Mouse (Mus musculus) CH12.LX (cell line): ENCODE measurements around the gene Olfr432. TPM values are rescaled to one million over a fixed set of nuclear protein-coding genes. Genes with fewer than 3 reads are reported as not detected.

Experiments used
- DNase-seq: peaks from one replicate; pipeline ENCODE4 v3.0.0-alpha.2; 2013; ENCODE audit errors: extremely low read depth
- H3K27ac ChIP-seq: 2 replicates; pipeline ENCODE4 v1.5.1; 2012; ENCODE audit warnings: low read depth, mild to moderate bottlenecking, control low read depth, moderate library complexity; ENCODE audit not compliant: insufficient read depth
- H3K27me3 ChIP-seq: replicated peaks from 2 replicates; pipeline ENCODE3; 2012; ENCODE audit warnings: inconsistent platforms
- H3K36me3 ChIP-seq, 2 experiments: replicated peaks in 1 of 2; 2 replicates each; pipeline versions ENCODE3 to v1.6.1; 2012; ENCODE audit warnings: inconsistent platforms in 1 of 2, low read length in 1 of 2, mild to moderate bottlenecking in 1 of 2, mixed read lengths in 1 of 2, moderate library complexity in 1 of 2; ENCODE audit not compliant: control insufficient read depth in 1 of 2, insufficient read depth in 1 of 2
- H3K4me1 ChIP-seq, 2 experiments: 2 replicates each; pipeline ENCODE4 v1.6.1; 2012; ENCODE audit warnings: inconsistent platforms in 1 of 2, moderate library complexity in 1 of 2; ENCODE audit not compliant: insufficient read depth in 2 of 2, control insufficient read depth in 1 of 2
- H3K4me2 ChIP-seq: 2 replicates; pipeline ENCODE4 v1.6.1; 2012; ENCODE audit warnings: low read depth, mild to moderate bottlenecking, control low read depth; ENCODE audit not compliant: poor library complexity, insufficient read depth, severe bottlenecking
- H3K4me3 ChIP-seq, 3 experiments: fragments of 150-350 bp in 1 of 3; sonication (generic) in 1 of 3; replicated peaks in 1 of 3; 2 replicates each; pipeline versions ENCODE3 to v1.5.1; 2011 to 2012; ENCODE audit warnings: low read depth in 2 of 3, low read length in 2 of 3, mild to moderate bottlenecking in 2 of 3, moderate library complexity in 2 of 3, control low read depth in 1 of 3, improper control_type of control experiment in 1 of 3, inconsistent platforms in 1 of 3, mixed read lengths in 1 of 3; ENCODE audit not compliant: poor library complexity in 1 of 3
- H3K79me2 ChIP-seq: replicated peaks from 2 replicates; pipeline ENCODE4 v1.6.1; 2012; ENCODE audit warnings: mild to moderate bottlenecking, moderate library complexity; ENCODE audit not compliant: control insufficient read depth, poor library complexity, insufficient read depth, severe bottlenecking; ENCODE audit errors: extremely low read depth
- H3K9ac ChIP-seq: 2 replicates; pipeline ENCODE4 v1.6.1; 2012; ENCODE audit warnings: low read depth, mild to moderate bottlenecking, control low read depth, moderate library complexity; ENCODE audit not compliant: insufficient read depth
- H3K9me3 ChIP-seq: replicated peaks from 2 replicates; pipeline ENCODE3; 2012; ENCODE audit warnings: low read length, inconsistent platforms, mixed read lengths
- BHLHE40 ChIP-seq: IDR thresholded peaks from 2 replicates; pipeline ENCODE4 v1.6.1; 2011; ENCODE audit warnings: mild to moderate bottlenecking, low read depth, low read length, improper control_type of control experiment
- CHD1 ChIP-seq: IDR thresholded peaks from 2 replicates; pipeline ENCODE4 v1.6.1; 2012; ENCODE audit warnings: low read depth, low read length, improper control_type of control experiment, inconsistent platforms
- CHD2 ChIP-seq: IDR thresholded peaks from 2 replicates; pipeline ENCODE4 v1.6.1; 2011; ENCODE audit warnings: low read length, improper control_type of control experiment
- ELF1 ChIP-seq: IDR thresholded peaks from 2 replicates; pipeline ENCODE4 v1.6.1; 2014; ENCODE audit warnings: low read depth, mild to moderate bottlenecking, inconsistent platforms, low read length, improper control_type of control experiment
- EP300 ChIP-seq: IDR thresholded peaks from 2 replicates; pipeline ENCODE4 v1.6.1; 2011; ENCODE audit warnings: low read length, improper control_type of control experiment
- ETS1 ChIP-seq: conservative IDR thresholded peaks from 2 replicates; pipeline ENCODE4 v1.6.1; 2012; ENCODE audit warnings: low read depth, mild to moderate bottlenecking, inconsistent platforms, low read length, improper control_type of control experiment, moderate library complexity
- GABPA ChIP-seq: IDR thresholded peaks from 2 replicates; pipeline ENCODE4 v1.6.1; 2012; ENCODE audit warnings: low read depth, low read length, improper control_type of control experiment, inconsistent platforms; ENCODE audit not compliant: insufficient replicate concordance
- HCFC1 ChIP-seq: IDR thresholded peaks from 2 replicates; pipeline ENCODE4 v1.6.1; 2012; ENCODE audit warnings: low read depth, mild to moderate bottlenecking, inconsistent platforms, low read length, improper control_type of control experiment
- IRF4 ChIP-seq: IDR thresholded peaks from 2 replicates; pipeline ENCODE4 v1.6.1; 2014; ENCODE audit warnings: low read depth, mild to moderate bottlenecking, inconsistent platforms, low read length, improper control_type of control experiment
- JUN ChIP-seq: IDR thresholded peaks from 2 replicates; pipeline ENCODE4 v1.6.1; 2011; ENCODE audit warnings: low read depth, mild to moderate bottlenecking, low read length, improper control_type of control experiment, moderate library complexity; ENCODE audit not compliant: insufficient read depth
- JUND ChIP-seq: conservative IDR thresholded peaks from 2 replicates; pipeline ENCODE4 v1.6.1; 2011; ENCODE audit warnings: low read depth, low read length, improper control_type of control experiment
- MAZ ChIP-seq: IDR thresholded peaks from 2 replicates; pipeline ENCODE4 v1.6.1; 2012; ENCODE audit warnings: low read depth, mild to moderate bottlenecking, inconsistent platforms, low read length, improper control_type of control experiment, moderate library complexity
- MEF2A ChIP-seq: IDR thresholded peaks from 2 replicates; pipeline ENCODE4 v1.6.1; 2014; ENCODE audit warnings: low read depth, mild to moderate bottlenecking, inconsistent platforms, low read length, improper control_type of control experiment, borderline replicate concordance
- MXI1 ChIP-seq: IDR thresholded peaks from 2 replicates; pipeline ENCODE4 v1.6.1; 2011; ENCODE audit warnings: mild to moderate bottlenecking, low read depth, low read length, improper control_type of control experiment
- MYC ChIP-seq: IDR thresholded peaks from 2 replicates; pipeline ENCODE4 v1.6.1; 2011; ENCODE audit warnings: low read depth, mild to moderate bottlenecking, improper control_type of control experiment, low read length
- NRF1 ChIP-seq: IDR thresholded peaks from 2 replicates; pipeline ENCODE4 v1.6.1; 2014; ENCODE audit warnings: low read depth, mild to moderate bottlenecking, inconsistent platforms, low read length, improper control_type of control experiment, moderate library complexity
- RAD21 ChIP-seq: IDR thresholded peaks from 2 replicates; pipeline ENCODE4 v1.6.1; 2011; ENCODE audit warnings: low read depth, mild to moderate bottlenecking, low read length, improper control_type of control experiment, moderate library complexity
- RCOR1 ChIP-seq: conservative IDR thresholded peaks from 2 replicates; pipeline ENCODE4 v1.6.1; 2012; ENCODE audit warnings: low read depth, mild to moderate bottlenecking, inconsistent platforms, low read length, improper control_type of control experiment
- SIN3A ChIP-seq: IDR thresholded peaks from 2 replicates; pipeline ENCODE4 v1.6.1; 2012; ENCODE audit warnings: low read length, improper control_type of control experiment, inconsistent platforms
- SMC3 ChIP-seq: IDR thresholded peaks from 2 replicates; pipeline ENCODE4 v1.6.1; 2011; ENCODE audit warnings: low read depth, low read length, improper control_type of control experiment
- TBP ChIP-seq: conservative IDR thresholded peaks from 2 replicates; pipeline ENCODE4 v1.6.1; 2011; ENCODE audit warnings: low read depth, low read length, improper control_type of control experiment
- TCF12 ChIP-seq: IDR thresholded peaks from 2 replicates; pipeline ENCODE4 v1.6.1; 2014; ENCODE audit warnings: low read depth, mild to moderate bottlenecking, inconsistent platforms, low read length, improper control_type of control experiment
- UBTF ChIP-seq: IDR thresholded peaks from 2 replicates; pipeline ENCODE4 v1.6.1; 2012; ENCODE audit warnings: low read depth, mild to moderate bottlenecking, inconsistent platforms, low read length, improper control_type of control experiment, moderate library complexity
- USF1 ChIP-seq: IDR thresholded peaks from 2 replicates; pipeline ENCODE4 v1.6.1; 2014; ENCODE audit warnings: low read depth, mild to moderate bottlenecking, inconsistent platforms, low read length, improper control_type of control experiment
- USF2 ChIP-seq: conservative IDR thresholded peaks from 2 replicates; pipeline ENCODE4 v1.6.1; 2011; ENCODE audit warnings: low read depth, low read length, improper control_type of control experiment
- ZC3H11A ChIP-seq: IDR thresholded peaks from 2 replicates; pipeline ENCODE4 v1.6.1; 2012; ENCODE audit warnings: low read depth, mild to moderate bottlenecking, inconsistent platforms, low read length, improper control_type of control experiment
- ZKSCAN1 ChIP-seq: IDR thresholded peaks from 2 replicates; pipeline ENCODE4 v1.6.1; 2012; ENCODE audit warnings: low read depth, inconsistent platforms, low read length, improper control_type of control experiment, borderline replicate concordance
- ZNF384 ChIP-seq: IDR thresholded peaks from 2 replicates; pipeline ENCODE4 v1.6.1; 2012; ENCODE audit warnings: low read depth, low read length, improper control_type of control experiment, inconsistent platforms
- dilution Hi-C: fragments of 300-500 bp; cut with MboI; formaldehyde crosslinking; loops from 2 replicates; pipeline ENCODE4 v1.14.3; 2020; ENCODE audit warnings: low sequenced_read_pairs; ENCODE audit not compliant: extremely low pct_unique_long_range_greater_than_20kb, extremely low pct_ligation_motif_present
- in situ Hi-C: fragments of 300-500 bp; cut with MboI; formaldehyde crosslinking; loops from 3 replicates; pipeline ENCODE4 v1.14.3; 2019; ENCODE audit warnings: low sequenced_read_pairs, low pct_ligation_motif_present, low pct_unique_long_range_greater_than_20kb, mixed read lengths
- polyA plus RNA-seq: library from polyadenylated mRNA; unstranded; fragments of >175 nt; gene quantifications from 2 replicates; pipeline ENCODE4 v1.2.1, GENCODE M21; 2012; ENCODE audit warnings: low read depth; ENCODE audit not compliant: insufficient read length
- total RNA-seq, 2 experiments: library from RNA; depleted of rRNA; stranded (reverse); fragments of 300-350 nt in 1 of 2; fragments of >200 nt in 1 of 2; gene quantifications; 2 replicates each; pipeline ENCODE4 v1.2.3; 2012 to 2014

The Olfr432 gene
- total and polyA plus RNA-seq, 3 experiments: 0.05 to 0.13 TPM; not detected in 1

GRCm38 (mm10) chr1:174038480-174038879 is 10.5 kb upstream of the Olfr432 start:
- Histone ChIP-seq H3K9me3 (no peaks in the 10 kb centered on the region), H3K4me1 (peaks cover 3 to 25% of the 10 kb centered on the region in 2 experiments; a peak in 3 of 4 replicates), H3K27ac (no peak overlapping the region), H3K9ac (no peak overlapping the region), H3K27me3 (no peaks in the 10 kb centered on the region), H3K4me2 (no peak overlapping the region), H3K4me3 (no peak overlapping the region), H3K79me2 (no peaks in the 10 kb centered on the region), H3K36me3 (peaks cover 0 to 3% of the 10 kb centered on the region in 2 experiments)
- in situ Hi-C loops (no loop called here), dilution Hi-C loops (no loop called here)
- DNase-seq: no peak
- TF ChIP-seq MEF2A: no peak
- TF ChIP-seq MAZ: no peak
- TF ChIP-seq HCFC1: no peak
- TF ChIP-seq SMC3: no peak
- TF ChIP-seq GABPA: no peak
- TF ChIP-seq RAD21: no peak
- no peak for TF ChIP-seq EP300
- TF ChIP-seq ZC3H11A: no peak
- no peak for TF ChIP-seq MXI1
- no peak for TF ChIP-seq RCOR1
- no peak for TF ChIP-seq NRF1
- TF ChIP-seq ELF1: no peak
- no peak for TF ChIP-seq UBTF
- no peak for TF ChIP-seq MYC
- no peak for TF ChIP-seq TCF12
- no peak for TF ChIP-seq CHD1
- no peak for TF ChIP-seq IRF4
- TF ChIP-seq CHD2: no peak
- no peak for TF ChIP-seq ZKSCAN1

GRCm38 (mm10) chr1:174040523-174041177 is 8.4 kb upstream of the Olfr432 start, which contains the start of gene Olfr433:
TSS of gene Olfr433 (plus strand) at chr1:174040705.
- Histone ChIP-seq H3K79me2 (no peaks in the 10 kb centered on the region), H3K27ac (no peak within 1 kb of the TSS), H3K4me2 (peak within 1 kb of the TSS; percentile 96), H3K36me3 (peaks cover 0 to 3% of the 10 kb centered on the region in 2 experiments), H3K4me3 (peak within 1 kb of the TSS; percentile 21 to 41 (median 39)), H3K4me1 (peaks cover 3 to 28% of the 10 kb centered on the region in 2 experiments; a peak in 3 of 4 replicates), H3K27me3 (no peaks in the 10 kb centered on the region), H3K9me3 (no peaks in the 10 kb centered on the region), H3K9ac (peak within 1 kb of the TSS; percentile 71)
- peak; percentile 76 for DNase-seq
- in situ Hi-C loops (no loop called here), dilution Hi-C loops (no loop called here)
- TF ChIP-seq MXI1: no peak
- peak; percentile 75; the same call in 1 of the 2 replicates for TF ChIP-seq TCF12
- TF ChIP-seq USF2: no peak
- TF ChIP-seq RAD21: peak; percentile 9
- no peak for TF ChIP-seq ZKSCAN1
- no peak for TF ChIP-seq JUN
- peak; percentile 73; the same call in 1 of the 2 replicates for TF ChIP-seq TBP
- TF ChIP-seq SMC3: no peak
- TF ChIP-seq GABPA: no peak
- TF ChIP-seq EP300: peak; percentile 77
- TF ChIP-seq MYC: 0 out of 2 replicates have a peak, but pooled peaks have one; percentile 40
- TF ChIP-seq SIN3A: no peak; the same call in 1 of the 2 replicates
- peak; percentile 35 for TF ChIP-seq IRF4
- TF ChIP-seq JUND: peak; percentile 24; the same call in 1 of the 2 replicates
- peak; percentile 81 for TF ChIP-seq ETS1
- peak; percentile 69; the same call in 1 of the 2 replicates for TF ChIP-seq ELF1
- no peak for TF ChIP-seq CHD2
- peak; percentile 63 for TF ChIP-seq MEF2A
- 0 out of 2 replicates have a peak, but pooled peaks have one; percentile 3 for TF ChIP-seq USF1
- TF ChIP-seq HCFC1: no peak
- TF ChIP-seq ZNF384: peak; percentile 97
- TF ChIP-seq BHLHE40: peak; percentile 68
